Mouse (Mus musculus): ENCODE results near the gene Insyn1.

- TF ChIP-seq CTCF (IDR thresholded peaks at IDR 0.05; ENCODE audit: insufficient read depth, low read depth, low read length), result no peak
- TF ChIP-seq POLR2A (IDR thresholded peaks at IDR 0.05; ENCODE audit: insufficient read depth, low read depth, low read length), result no peak
These were observed 44.9 kb downstream of the Insyn1 start for GRCm38 (mm10) chr9:58533322-58533721.

Measured in olfactory bulb, adult 2 months (tissue).